Mouse (Mus musculus) kidney, embryonic 14.5 days (tissue): Measurements from ENCODE around the gene Rbks. TPM values are rescaled to one million over a fixed set of nuclear protein-coding genes. Genes with fewer than 3 reads are reported as not detected.

Experiments used
- ATAC-seq: fragments of 200-750 bp; cut with Nextera tagmentation; 2 replicates; pipeline ENCODE4 v1.8.0; 2017; ENCODE audit warnings: moderate number of reproducible peaks, mild to moderate bottlenecking, moderate TSS enrichment, moderate library complexity; ENCODE audit not compliant: low FRiP score, low TSS enrichment
- H3K27ac ChIP-seq: fragments of 300-500 bp; sonication (generic); 2 replicates; pipeline ENCODE4 v1.5.1; 2014; ENCODE audit warnings: low read depth, mild to moderate bottlenecking, low read length, moderate library complexity, mixed read lengths
- H3K27me3 ChIP-seq: fragments of 300-500 bp; sonication (generic); 2 replicates; pipeline ENCODE4 v1.6.1; 2014; ENCODE audit warnings: mild to moderate bottlenecking, low read length; ENCODE audit not compliant: control insufficient read depth, insufficient read depth
- H3K36me3 ChIP-seq: fragments of 300-500 bp; sonication (generic); 2 replicates; pipeline ENCODE4 v1.6.1; 2014; ENCODE audit warnings: low read length, mixed read lengths; ENCODE audit not compliant: control insufficient read depth, insufficient read depth
- H3K4me1 ChIP-seq: fragments of 300-500 bp; sonication (generic); 2 replicates; pipeline ENCODE4 v1.6.1; 2014; ENCODE audit warnings: low read length, mixed read lengths; ENCODE audit not compliant: control insufficient read depth, insufficient read depth
- H3K4me2 ChIP-seq: fragments of 300-500 bp; sonication (generic); replicated peaks from 2 replicates; pipeline ENCODE4 v1.6.1; 2014; ENCODE audit warnings: low read depth, mild to moderate bottlenecking, low read length
- H3K4me3 ChIP-seq: fragments of 300-500 bp; sonication (generic); 2 replicates; pipeline ENCODE4 v1.5.1; 2014; ENCODE audit warnings: mild to moderate bottlenecking, low read length
- H3K9ac ChIP-seq: fragments of 300-500 bp; sonication (generic); 2 replicates; pipeline ENCODE4 v1.6.1; 2014; ENCODE audit warnings: low read depth, mild to moderate bottlenecking, low read length, moderate library complexity
- H3K9me3 ChIP-seq: fragments of 300-500 bp; sonication (generic); 2 replicates; pipeline ENCODE4 v1.6.1; 2016; ENCODE audit warnings: low read length; ENCODE audit not compliant: control insufficient read depth
- WGBS: fragments of 180-500 bp; shearing (Covaris S2); extraction: QIAGEN DNeasy Blood & Tissue Kit; methylation state at CpG from one replicate; pipeline ENCODE4 v1.1.7; 2014; 5-methylcytosine and 5-hydroxymethylcytosine counted together
- polyA plus RNA-seq: library from polyadenylated mRNA; unstranded; fragments of >200 nt; fragmentation: Nextera tagmentation; extraction: Ambion mirVana; gene quantifications from 2 replicates; pipeline ENCODE4 v1.2.1, GENCODE M21; 2014

Gene Rbks
- polyA plus RNA-seq, 1 experiment from 2014 or later, result 3.2 TPM

- Histone ChIP-seq H3K9ac (no peak overlapping the region), H3K4me2 (no peak overlapping the region), H3K36me3 (peaks cover 3% of the 10 kb centered on the region; the same call in 1 of the 2 replicates), H3K4me3 (no peak overlapping the region), H3K9me3 (0 out of 2 replicates have a peak, but pooled peaks cover 2% of the 10 kb centered on the region), H3K27me3 (no peaks in the 10 kb centered on the region), H3K4me1 (peaks cover 6% of the 10 kb centered on the region; the same call in 1 of the 2 replicates), H3K27ac (peak overlapping the region; percentile 93)
- no peak for ATAC-seq
- WGBS, result 62% methylated on average over 5 of the region's 5 CpGs
Observed at GRCm38 (mm10) chr5:31713841-31714264, 16.4 kb upstream of the Rbks start.

GRCm38 (mm10) chr5:31713280-31713711 is 15.9 kb upstream of the Rbks start:
- Histone ChIP-seq H3K4me3 (no peak overlapping the region), H3K4me2 (no peak overlapping the region), H3K27ac (peak overlapping the region; percentile 93; the same call in 1 of the 2 replicates), H3K9me3 (0 out of 2 replicates have a peak, but pooled peaks cover 2% of the 10 kb centered on the region), H3K9ac (no peak overlapping the region), H3K4me1 (peaks cover 6% of the 10 kb centered on the region; the same call in 1 of the 2 replicates), H3K27me3 (no peaks in the 10 kb centered on the region), H3K36me3 (peaks cover 3% of the 10 kb centered on the region; the same call in 1 of the 2 replicates)
- 69% methylated on average over 2 of the region's 2 CpGs for WGBS
- peak; percentile 55; the same call in 1 of the 2 replicates for ATAC-seq

GRCm38 (mm10) chr5:31709389-31709788 is 12.0 kb upstream of the Rbks start:
- no peaks in the 10 kb centered on the region for H3K27me3 ChIP-seq
- ATAC-seq, result no peak

GRCm38 (mm10) chr5:31706826-31707225 is 9.4 kb upstream of the Rbks start:
- no peak overlapping the region for H3K27ac ChIP-seq
- 87% methylated on average over 4 of the region's 4 CpGs for WGBS
- H3K4me2 ChIP-seq, result no peak overlapping the region
- H3K4me3 ChIP-seq, result no peak overlapping the region
- H3K9me3 ChIP-seq, result 0 out of 2 replicates have a peak, but pooled peaks cover 2% of the 10 kb centered on the region
- no peak for ATAC-seq
- no peaks in the 10 kb centered on the region for H3K4me1 ChIP-seq
- H3K27me3 ChIP-seq, result no peaks in the 10 kb centered on the region
- H3K36me3 ChIP-seq, result peaks cover 16% of the 10 kb centered on the region; the same call in 1 of the 2 replicates
- no peak overlapping the region for H3K9ac ChIP-seq

More at GRCm38 (mm10) chr5:31709389-31709788, 12.0 kb upstream of the Rbks start:
- Histone ChIP-seq H3K27ac (no peak overlapping the region), H3K4me2 (no peak overlapping the region), H3K36me3 (peaks cover 5% of the 10 kb centered on the region; the same call in 1 of the 2 replicates), H3K9me3 (0 out of 2 replicates have a peak, but pooled peaks cover 2% of the 10 kb centered on the region), H3K4me3 (no peak overlapping the region), H3K4me1 (0 out of 2 replicates have a peak, but pooled peaks cover 3% of the 10 kb centered on the region), H3K9ac (no peak overlapping the region)
- 83% methylated on average over 1 of the region's 1 CpGs for WGBS

- Histone ChIP-seq H3K36me3 (peaks cover 14% of the 10 kb centered on the region; the same call in 1 of the 2 replicates), H3K4me1 (no peaks in the 10 kb centered on the region), H3K27me3 (no peaks in the 10 kb centered on the region), H3K9ac (no peak overlapping the region), H3K9me3 (0 out of 2 replicates have a peak, but pooled peaks cover 2% of the 10 kb centered on the region), H3K4me3 (no peak overlapping the region), H3K4me2 (no peak overlapping the region), H3K27ac (no peak overlapping the region)
- 82% methylated on average over 5 of the region's 5 CpGs for WGBS
- ATAC-seq, result no peak
Observed at GRCm38 (mm10) chr5:31704971-31705370, 7.5 kb upstream of the Rbks start.

GRCm38 (mm10) chr5:31699397-31699796 is 2.0 kb upstream of the Rbks start:
- peak overlapping the region; percentile 71; the same call in 1 of the 2 replicates for H3K4me2 ChIP-seq
- no peak overlapping the region for H3K9ac ChIP-seq
- no peaks in the 10 kb centered on the region for H3K27me3 ChIP-seq
- no peak for ATAC-seq
- peaks cover 10% of the 10 kb centered on the region; the same call in 1 of the 2 replicates for H3K36me3 ChIP-seq
- H3K27ac ChIP-seq, result peak overlapping the region; percentile 15; the same call in 1 of the 2 replicates
- peaks cover 5% of the 10 kb centered on the region; the same call in 1 of the 2 replicates for H3K4me1 ChIP-seq
- no peaks in the 10 kb centered on the region for H3K9me3 ChIP-seq
- H3K4me3 ChIP-seq, result no peak overlapping the region

GRCm38 (mm10) chr5:31698931-31699330 is 1.5 kb upstream of the Rbks start:
- peak overlapping the region; percentile 15; the same call in 1 of the 2 replicates for H3K27ac ChIP-seq
- WGBS, result 38% methylated on average over 4 of the region's 4 CpGs
- H3K36me3 ChIP-seq, result peaks cover 10% of the 10 kb centered on the region; the same call in 1 of the 2 replicates
- no peak overlapping the region for H3K4me3 ChIP-seq
- H3K4me1 ChIP-seq, result peaks cover 5% of the 10 kb centered on the region; the same call in 1 of the 2 replicates
- no peaks in the 10 kb centered on the region for H3K9me3 ChIP-seq
- ATAC-seq, result no peak
- peak overlapping the region; percentile 71 for H3K4me2 ChIP-seq
- H3K27me3 ChIP-seq, result no peaks in the 10 kb centered on the region
- no peak overlapping the region for H3K9ac ChIP-seq

- Histone ChIP-seq H3K4me1 (peaks cover 5% of the 10 kb centered on the region; the same call in 1 of the 2 replicates), H3K27me3 (no peaks in the 10 kb centered on the region), H3K36me3 (peaks cover 8% of the 10 kb centered on the region; the same call in 1 of the 2 replicates), H3K4me2 (peak overlapping the region; percentile 71), H3K27ac (peak overlapping the region; percentile 92), H3K9ac (peak overlapping the region; percentile 84), H3K9me3 (no peaks in the 10 kb centered on the region), H3K4me3 (peak overlapping the region; percentile 79)
- WGBS, result 5% methylated on average over 16 of the region's 16 CpGs
- peak; percentile 53 for ATAC-seq
Observed at GRCm38 (mm10) chr5:31698297-31698726, 885 bp upstream of the Rbks start.

GRCm38 (mm10) chr5:31697644-31698296 is 343 bp upstream of the Rbks start, which contains the start of gene Babam2:
Gene Babam2, plus strand, starts transcription at chr5:31697684.
- H3K9me3 ChIP-seq, result no peaks in the 10 kb centered on the region
- peaks cover 3% of the 10 kb centered on the region; the same call in 1 of the 2 replicates for H3K36me3 ChIP-seq
- no peaks in the 10 kb centered on the region for H3K27me3 ChIP-seq
- WGBS, result under 1% methylated on average over 71 of the region's 71 CpGs
- peak; percentile 94 for ATAC-seq
- H3K4me1 ChIP-seq, result peaks cover 5% of the 10 kb centered on the region; the same call in 1 of the 2 replicates
- H3K27ac ChIP-seq, result peak within 1 kb of the TSS; percentile 92
- peak within 1 kb of the TSS; percentile 71 for H3K4me2 ChIP-seq
- peak within 1 kb of the TSS; percentile 79 for H3K4me3 ChIP-seq
- H3K9ac ChIP-seq, result peak within 1 kb of the TSS; percentile 84
